Mouse (Mus musculus): ENCODE measurements around the gene Timp4.

- TF ChIP-seq CTCF (IDR thresholded peaks at IDR 0.05; ENCODE audit: borderline replicate concordance, control insufficient read depth, extremely low read depth, insufficient read depth, low read length, poor library complexity) = no peak
- no peak for TF ChIP-seq POLR2A (IDR thresholded peaks at IDR 0.05; ENCODE audit: control insufficient read depth, extremely low read depth, insufficient read depth, low read length, poor library complexity)
Measured at GRCm38 (mm10) chr6:115241131-115241699, 10.8 kb downstream of the Timp4 start.
